Mouse (Mus musculus) right cerebral cortex, postnatal 36 days (tissue): ENCODE data around the gene Utp4.

ENCODE experiments used
- DNase-seq, 2 experiments: peaks; one replicate each; pipeline ENCODE4 v3.0.0; 2022; ENCODE audit warnings: low spot score in 2 of 2, mixed read lengths in 1 of 2

Utp4 gene

GRCm38 (mm10) chr8:106937081-106937800 is 43.8 kb downstream of the Utp4 start:
- no peak for DNase-seq

- no peak for DNase-seq
Measured at GRCm38 (mm10) chr8:106941806-106942205, 48.4 kb downstream of the Utp4 start.

GRCm38 (mm10) chr8:106943874-106944418 is 50.5 kb downstream of the Utp4 start:
- DNase-seq: no peak

GRCm38 (mm10) chr8:106944756-106945155 is 51.3 kb downstream of the Utp4 start:
- DNase-seq: no peak

GRCm38 (mm10) chr8:106948678-106949243 is 55.3 kb downstream of the Utp4 start:
- DNase-seq: peak in 1 of 2 experiments; percentile 47

GRCm38 (mm10) chr8:106951707-106952106 is 58.3 kb downstream of the Utp4 start:
- no peak for DNase-seq

GRCm38 (mm10) chr8:106953571-106953970 is 60.1 kb downstream of the Utp4 start:
- no peak for DNase-seq

GRCm38 (mm10) chr8:106957086-106957485 is 63.6 kb downstream of the Utp4 start:
- no peak for DNase-seq

- no peak for DNase-seq
Measured at GRCm38 (mm10) chr8:106958212-106958611, 64.8 kb downstream of the Utp4 start.

GRCm38 (mm10) chr8:106959626-106960025 is 66.2 kb downstream of the Utp4 start:
- no peak for DNase-seq

- no peak for DNase-seq
Measured at GRCm38 (mm10) chr8:106962322-106962721, 68.9 kb downstream of the Utp4 start.

GRCm38 (mm10) chr8:106963365-106963764 is 69.9 kb downstream of the Utp4 start:
- DNase-seq: no peak

GRCm38 (mm10) chr8:106964573-106964972 is 71.1 kb downstream of the Utp4 start:
- no peak for DNase-seq

GRCm38 (mm10) chr8:106969964-106970363 is 76.5 kb downstream of the Utp4 start:
- DNase-seq: no peak

GRCm38 (mm10) chr8:106971916-106972315 is 78.5 kb downstream of the Utp4 start:
- no peak for DNase-seq
